Mouse (Mus musculus): ENCODE data around the gene Plcl2. TPM values are rescaled to one million over a fixed set of nuclear protein-coding genes. Genes with fewer than 3 reads are reported as not detected.
A peak's percentile ranks its signal among the peaks of the same experiment; 100 is the strongest.
"Not testable (repeated sequence)": the region's sequence is repeated elsewhere in the genome, so short reads cannot be mapped to it uniquely, and the experiment has no call there.

Gene Plcl2
- polyA plus RNA-seq, 1 experiment from 2014 or later: 5.0 TPM

- no peak overlapping the region for H3K27ac ChIP-seq
- H3K9me3 ChIP-seq (replicated peaks): no peaks in the 10 kb centered on the region
- peaks cover 6% of the 10 kb centered on the region; the same call in 1 of the 2 replicates for H3K4me1 ChIP-seq
- no peaks in the 10 kb centered on the region for H3K27me3 ChIP-seq (ENCODE audit: low read depth, poor library complexity, severe bottlenecking)
- DNase-seq (ENCODE audit: low spot score): no peak
- H3K36me3 ChIP-seq: no peaks in the 10 kb centered on the region
- 94% methylated on average over 4 of the region's 4 CpGs for WGBS
- no peak overlapping the region for H3K4me3 ChIP-seq
Measured at GRCm38 (mm10) chr17:50625584-50625983, 116.4 kb downstream of the Plcl2 start.

GRCm38 (mm10) chr17:50627658-50628057 lies 118.5 kb downstream of the Plcl2 start:
- H3K27me3 ChIP-seq (ENCODE audit: low read depth, poor library complexity, severe bottlenecking): no peaks in the 10 kb centered on the region
- no peak overlapping the region for H3K27ac ChIP-seq
- no peak overlapping the region for H3K4me3 ChIP-seq
- 0 out of 2 replicates have a peak, but pooled peaks cover 3% of the 10 kb centered on the region for H3K4me1 ChIP-seq
- H3K36me3 ChIP-seq: no peaks in the 10 kb centered on the region
- 96% methylated on average over 3 of the region's 3 CpGs for WGBS
- no peaks in the 10 kb centered on the region for H3K9me3 ChIP-seq (replicated peaks)
- no peak for DNase-seq (ENCODE audit: low spot score)

- Histone ChIP-seq H3K27me3 (ENCODE audit: low read depth, poor library complexity, severe bottlenecking) (no peaks in the 10 kb centered on the region), H3K4me1 (no peaks in the 10 kb centered on the region), H3K27ac (no peak overlapping the region), H3K36me3 (no peaks in the 10 kb centered on the region), H3K9me3 (replicated peaks) (no peaks in the 10 kb centered on the region), H3K4me3 (no peak overlapping the region)
- DNase-seq (ENCODE audit: low spot score): no peak
Measured at GRCm38 (mm10) chr17:50628716-50629115, 119.5 kb downstream of the Plcl2 start.

DNA sequence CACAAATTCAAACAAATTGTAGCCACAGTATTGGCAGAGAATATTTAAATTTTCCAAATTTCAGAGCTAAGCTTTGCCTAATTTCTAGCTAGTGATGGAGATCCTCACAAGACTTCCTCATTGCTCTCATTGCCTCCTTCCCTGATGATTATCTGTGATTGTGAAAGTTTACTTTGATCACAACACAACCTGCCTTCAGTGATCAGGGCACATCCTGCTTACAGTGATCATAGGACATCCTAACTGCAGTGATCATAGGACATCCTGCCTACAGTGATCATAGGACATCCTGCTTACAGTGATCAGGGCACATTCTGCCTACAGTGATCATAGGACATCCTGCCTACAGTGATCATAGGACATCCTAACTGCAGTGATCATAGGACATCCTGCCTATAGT lies 121.8 kb downstream of the Plcl2 start:
- not testable (repeated sequence) for H3K27ac ChIP-seq; H3K27me3 ChIP-seq (ENCODE audit: low read depth, poor library complexity, severe bottlenecking); H3K4me1 ChIP-seq; H3K9me3 ChIP-seq (replicated peaks); DNase-seq (ENCODE audit: low spot score); H3K36me3 ChIP-seq; H3K4me3 ChIP-seq

DNA sequence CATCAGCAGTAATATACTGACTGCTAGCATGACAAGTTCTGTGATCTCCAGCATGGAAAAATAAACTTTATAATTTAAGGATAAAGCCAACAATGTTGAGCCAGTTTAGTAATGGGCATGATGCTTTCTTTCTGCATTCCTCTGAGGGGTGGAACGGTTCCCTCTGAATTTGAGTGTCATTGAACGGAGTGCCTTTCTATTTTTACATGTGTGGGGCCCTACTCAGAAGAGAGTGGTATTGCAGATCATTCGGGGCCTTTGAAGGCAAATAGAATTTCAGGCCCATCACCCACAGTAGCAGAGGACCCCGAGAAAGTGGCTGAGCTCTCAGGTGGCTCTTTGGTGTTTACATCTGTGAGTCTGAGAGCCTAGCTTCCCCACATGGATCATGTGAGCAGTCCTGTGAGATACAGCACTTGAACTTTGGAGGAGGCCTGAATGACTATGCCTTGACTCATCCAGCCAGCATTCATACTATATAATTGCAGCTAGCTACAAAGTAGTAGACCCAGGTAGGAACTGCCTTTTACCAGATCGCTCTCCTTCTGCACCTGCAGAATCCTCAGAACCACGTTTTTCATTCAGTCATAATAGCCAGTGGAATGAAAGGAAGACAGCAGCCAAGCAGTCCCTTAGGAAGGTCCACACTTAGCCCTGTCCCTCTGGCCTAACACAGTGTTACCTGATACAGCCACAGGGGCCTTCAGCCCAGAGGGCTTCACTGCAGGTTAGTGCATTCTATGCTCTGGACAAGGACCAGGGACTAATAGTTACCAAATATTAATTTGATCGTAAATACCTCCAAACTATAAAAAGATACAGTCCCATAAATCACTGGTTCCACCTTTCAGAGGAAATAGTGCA lies 125.0 kb downstream of the Plcl2 start:
- Histone ChIP-seq H3K36me3 (no peaks in the 10 kb centered on the region), H3K27ac (no peak overlapping the region), H3K4me3 (no peak overlapping the region), H3K27me3 (ENCODE audit: low read depth, poor library complexity, severe bottlenecking) (no peaks in the 10 kb centered on the region), H3K9me3 (replicated peaks) (no peaks in the 10 kb centered on the region), H3K4me1 (no peaks in the 10 kb centered on the region)
- no peak for DNase-seq (ENCODE audit: low spot score)
- 85% methylated on average over 7 of the region's 7 CpGs for WGBS

DNA sequence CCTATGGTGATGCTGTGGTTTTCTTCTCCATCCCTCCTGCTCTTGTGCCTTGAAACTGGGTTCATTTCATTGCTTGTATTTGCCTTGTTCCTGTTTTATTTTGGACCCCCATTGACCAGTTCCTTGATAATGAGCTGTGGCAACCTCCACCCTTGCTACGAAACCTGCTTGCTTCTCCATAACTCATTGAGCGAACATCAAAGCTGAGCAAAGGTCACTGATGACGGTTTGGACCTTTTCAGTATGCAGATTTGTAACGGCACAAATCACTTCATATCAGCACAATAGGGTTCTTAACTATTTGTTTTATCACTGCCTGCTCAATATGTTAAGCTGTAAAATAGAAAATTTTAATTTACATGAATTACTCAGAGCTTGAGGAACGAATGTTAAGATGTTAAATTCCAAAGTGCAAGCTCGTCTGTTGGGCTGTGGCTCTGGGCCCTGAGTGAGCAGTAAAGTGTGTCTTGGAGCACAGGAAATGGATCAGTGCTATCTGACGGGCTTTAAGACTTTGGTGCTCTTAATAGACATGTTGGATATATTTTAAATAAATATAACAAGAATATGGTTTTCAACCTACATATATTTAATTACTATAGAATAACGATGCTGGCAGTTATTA lies 126.9 kb downstream of the Plcl2 start:
- 0 out of 2 replicates have a peak, but pooled peaks cover 2% of the 10 kb centered on the region for H3K36me3 ChIP-seq
- H3K27me3 ChIP-seq (ENCODE audit: low read depth, poor library complexity, severe bottlenecking): no peaks in the 10 kb centered on the region
- 82% methylated on average over 8 of the region's 8 CpGs for WGBS
- no peaks in the 10 kb centered on the region for H3K9me3 ChIP-seq (replicated peaks)
- H3K27ac ChIP-seq: no peak overlapping the region
- no peak for DNase-seq (ENCODE audit: low spot score)
- H3K4me3 ChIP-seq: no peak overlapping the region
- no peaks in the 10 kb centered on the region for H3K4me1 ChIP-seq

GRCm38 (mm10) chr17:50638791-50639190 lies 129.6 kb downstream of the Plcl2 start:
- peaks cover 11% of the 10 kb centered on the region for H3K4me1 ChIP-seq
- H3K9me3 ChIP-seq (replicated peaks): no peaks in the 10 kb centered on the region
- H3K36me3 ChIP-seq: 0 out of 2 replicates have a peak, but pooled peaks cover 6% of the 10 kb centered on the region
- H3K4me3 ChIP-seq: no peak overlapping the region
- DNase-seq (ENCODE audit: low spot score): no peak
- 86% methylated on average over 3 of the region's 3 CpGs for WGBS
- H3K27me3 ChIP-seq (ENCODE audit: low read depth, poor library complexity, severe bottlenecking): no peaks in the 10 kb centered on the region
- no peak overlapping the region for H3K27ac ChIP-seq

- Histone ChIP-seq H3K4me3 (no peak overlapping the region), H3K27ac (no peak overlapping the region), H3K27me3 (ENCODE audit: low read depth, poor library complexity, severe bottlenecking) (no peaks in the 10 kb centered on the region), H3K4me1 (peaks cover 16% of the 10 kb centered on the region), H3K9me3 (replicated peaks) (no peaks in the 10 kb centered on the region), H3K36me3 (0 out of 2 replicates have a peak, but pooled peaks cover 6% of the 10 kb centered on the region)
- WGBS: 94% methylated on average over 2 of the region's 2 CpGs
- no peak for DNase-seq (ENCODE audit: low spot score)
Measured at GRCm38 (mm10) chr17:50641076-50641610, 131.9 kb downstream of the Plcl2 start.

- Histone ChIP-seq H3K9me3 (replicated peaks) (no peaks in the 10 kb centered on the region), H3K36me3 (0 out of 2 replicates have a peak, but pooled peaks cover 6% of the 10 kb centered on the region), H3K4me1 (peaks cover 16% of the 10 kb centered on the region), H3K27ac (no peak overlapping the region), H3K4me3 (no peak overlapping the region), H3K27me3 (ENCODE audit: low read depth, poor library complexity, severe bottlenecking) (no peaks in the 10 kb centered on the region)
- 91% methylated on average over 1 of the region's 1 CpGs for WGBS
- no peak for DNase-seq (ENCODE audit: low spot score)
Measured at GRCm38 (mm10) chr17:50641879-50642278, 132.7 kb downstream of the Plcl2 start.

DNA sequence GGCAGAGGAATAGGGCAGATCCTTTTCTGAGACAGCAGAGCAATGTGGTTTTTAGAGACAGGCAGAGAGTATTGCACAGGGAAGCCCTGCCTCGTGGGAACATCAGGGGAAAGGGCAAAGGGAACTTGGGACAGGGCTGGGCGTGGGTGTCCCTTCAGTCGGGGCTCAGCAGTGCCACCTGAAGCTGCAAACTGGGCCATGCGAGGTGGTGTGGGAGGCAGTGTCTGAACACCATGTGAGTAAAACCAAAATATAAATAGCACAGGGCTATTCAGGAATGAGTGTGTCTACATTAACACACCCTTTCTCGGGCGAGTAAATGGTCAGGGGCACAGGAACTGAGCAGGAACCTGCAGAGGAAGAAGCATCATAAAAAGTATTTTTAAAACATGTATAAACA lies 134.2 kb downstream of the Plcl2 start:
- H3K4me3 ChIP-seq: no peak overlapping the region
- peaks cover 16% of the 10 kb centered on the region for H3K36me3 ChIP-seq
- WGBS: 64% methylated on average over 6 of the region's 6 CpGs
- peaks cover 16% of the 10 kb centered on the region for H3K4me1 ChIP-seq
- H3K27me3 ChIP-seq (ENCODE audit: low read depth, poor library complexity, severe bottlenecking): no peaks in the 10 kb centered on the region
- peak overlapping the region; percentile 53; the same call in 1 of the 2 replicates for H3K27ac ChIP-seq
- DNase-seq (ENCODE audit: low spot score): no peak
- 0 out of 2 replicates have a peak, but pooled peaks cover 5% of the 10 kb centered on the region for H3K9me3 ChIP-seq (replicated peaks)

- Histone ChIP-seq H3K27ac (no peak overlapping the region; the same call in 1 of the 2 replicates), H3K9me3 (replicated peaks) (0 out of 2 replicates have a peak, but pooled peaks cover 5% of the 10 kb centered on the region), H3K4me3 (no peak overlapping the region), H3K4me1 (peaks cover 16% of the 10 kb centered on the region), H3K27me3 (ENCODE audit: low read depth, poor library complexity, severe bottlenecking) (no peaks in the 10 kb centered on the region), H3K36me3 (peaks cover 22% of the 10 kb centered on the region)
- DNase-seq (ENCODE audit: low spot score): no peak
- WGBS: 25% methylated on average over 6 of the region's 6 CpGs
Measured at GRCm38 (mm10) chr17:50643989-50644388, 134.8 kb downstream of the Plcl2 start.

DNA sequence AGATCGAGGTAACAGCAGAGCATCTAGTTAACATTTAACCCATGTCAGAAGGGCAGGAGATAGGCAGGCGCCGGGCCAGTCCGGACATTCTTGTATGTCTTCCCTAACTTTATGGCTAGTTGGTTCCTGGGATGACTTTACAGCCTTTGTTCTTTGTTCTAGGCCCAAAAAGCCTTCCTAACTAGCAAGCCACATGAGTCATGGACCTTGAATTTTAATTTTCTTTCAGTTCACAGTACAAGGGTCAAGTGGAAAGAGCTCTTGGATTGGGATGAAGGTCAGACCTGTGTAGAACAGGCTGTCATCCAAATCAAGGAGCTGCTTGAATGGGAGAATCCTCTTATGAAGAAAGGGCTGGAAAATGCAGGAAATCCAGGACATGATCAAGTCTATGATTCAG lies 138.9 kb downstream of the Plcl2 start:
- not testable (repeated sequence) for H3K9me3 ChIP-seq (replicated peaks); H3K4me3 ChIP-seq; H3K27ac ChIP-seq; H3K27me3 ChIP-seq (ENCODE audit: low read depth, poor library complexity, severe bottlenecking); DNase-seq (ENCODE audit: low spot score)
- WGBS: 97% methylated on average over 4 of the region's 4 CpGs
- Histone ChIP-seq H3K36me3 (peaks cover 18% of the 10 kb centered on the region), H3K4me1 (peaks cover 12% of the 10 kb centered on the region)
